Mouse (Mus musculus) hindbrain, embryonic 14.5 days (tissue): ENCODE measurements around the gene Sh3gl2. TPM values are rescaled to one million over a fixed set of nuclear protein-coding genes. Genes with fewer than 3 reads are reported as not detected.

Experiments used
- ATAC-seq: fragments of 200-750 bp; cut with Nextera tagmentation; 2 replicates; pipeline ENCODE4 v1.8.0; 2017; ENCODE audit warnings: moderate number of reproducible peaks, mild to moderate bottlenecking, moderate TSS enrichment, moderate library complexity; ENCODE audit not compliant: low FRiP score
- DNase-seq: peaks from one replicate; pipeline ENCODE4 v3.0.0-alpha.2; 2015; ENCODE audit warnings: low spot score
- H3K27ac ChIP-seq: fragments of 300-500 bp; sonication (generic); 2 replicates; pipeline ENCODE4 v1.5.1; 2014; ENCODE audit warnings: mild to moderate bottlenecking, moderate library complexity
- H3K27me3 ChIP-seq: fragments of 300-500 bp; sonication (generic); 2 replicates; pipeline ENCODE4 v1.6.1; 2014; ENCODE audit warnings: mild to moderate bottlenecking, low read length, mixed read lengths; ENCODE audit not compliant: control insufficient read depth, insufficient read depth
- H3K36me3 ChIP-seq: fragments of 300-500 bp; sonication (generic); replicated peaks from 2 replicates; pipeline ENCODE4 v1.6.1; 2014; ENCODE audit not compliant: control insufficient read depth, insufficient read depth
- H3K4me1 ChIP-seq: fragments of 300-500 bp; sonication (generic); replicated peaks from 2 replicates; pipeline ENCODE4 v1.6.1; 2014; ENCODE audit warnings: antibody characterized with exemption, low read length, mixed read lengths; ENCODE audit not compliant: control insufficient read depth, insufficient read depth
- H3K4me2 ChIP-seq: fragments of 300-500 bp; sonication (generic); replicated peaks from 2 replicates; pipeline ENCODE4 v1.6.1; 2014; ENCODE audit warnings: mild to moderate bottlenecking, moderate library complexity
- H3K4me3 ChIP-seq: fragments of 300-500 bp; sonication (generic); replicated peaks from 2 replicates; pipeline ENCODE4 v1.5.1; 2014; ENCODE audit warnings: mild to moderate bottlenecking, low read length
- H3K9ac ChIP-seq: fragments of 300-500 bp; sonication (generic); 2 replicates; pipeline ENCODE4 v1.6.1; 2014
- H3K9me3 ChIP-seq: fragments of 300-500 bp; sonication (generic); 2 replicates; pipeline ENCODE4 v1.6.1; 2016; ENCODE audit warnings: low read length; ENCODE audit not compliant: control insufficient read depth
- WGBS: fragments of 180-500 bp; shearing (Covaris S2); extraction: QIAGEN DNeasy Blood & Tissue Kit; methylation state at CpG from one replicate; pipeline ENCODE4 v1.1.7; 2014; 5-methylcytosine and 5-hydroxymethylcytosine counted together
- polyA plus RNA-seq: library from polyadenylated mRNA; unstranded; fragments of >200 nt; fragmentation: Nextera tagmentation; extraction: Ambion mirVana; gene quantifications from 2 replicates; pipeline ENCODE4 v1.2.1, GENCODE M21; 2014

Gene Sh3gl2
- 97.4 and 119 TPM in 2 replicates for polyA plus RNA-seq

DNA sequence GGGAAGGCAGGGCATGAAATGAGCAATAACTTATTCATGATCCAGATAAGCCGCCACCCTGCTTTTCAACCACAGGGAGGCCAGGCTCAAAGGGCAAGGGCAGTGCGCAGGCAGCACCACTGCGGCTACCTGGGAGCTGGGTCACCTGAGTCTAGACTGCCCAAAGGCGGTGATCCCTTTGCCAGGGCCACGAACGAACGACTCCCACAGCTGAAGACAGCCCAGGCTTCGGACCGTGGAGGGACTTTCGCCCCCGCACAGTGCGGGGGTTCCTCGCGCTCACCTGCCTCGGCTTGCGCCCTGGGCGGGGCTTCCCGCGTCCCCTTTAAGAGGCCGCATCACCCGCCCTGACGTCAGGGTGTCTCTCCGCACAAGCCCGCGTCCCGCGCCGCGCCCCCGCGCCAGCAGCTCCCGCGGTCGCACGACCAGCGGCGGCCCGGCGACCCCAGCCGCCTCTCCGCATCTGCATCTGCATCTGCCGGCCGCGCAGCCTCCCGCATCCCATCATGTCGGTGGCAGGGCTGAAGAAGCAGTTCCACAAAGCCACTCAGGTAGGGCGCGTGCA lies at the start of gene Sh3gl2:
Gene Sh3gl2 (plus strand): TSS at position 56 of the 565 bp plus-strand sequence.
- peaks cover 8% of the 10 kb centered on the region; the same call in 1 of the 2 replicates for H3K4me1 ChIP-seq
- peaks cover 12% of the 10 kb centered on the region for H3K27me3 ChIP-seq
- peak within 1 kb of the TSS; percentile 91 for H3K27ac ChIP-seq
- H3K4me2 ChIP-seq = peak within 1 kb of the TSS; percentile 70
- peak within 1 kb of the TSS; percentile 90 for H3K9ac ChIP-seq
- no peaks in the 10 kb centered on the region for H3K36me3 ChIP-seq
- DNase-seq (peak; percentile 80), ATAC-seq (peak; percentile 93)
- no peaks in the 10 kb centered on the region for H3K9me3 ChIP-seq
- peak within 1 kb of the TSS; percentile 79 for H3K4me3 ChIP-seq
- under 1% methylated on average over 47 of the region's 48 CpGs for WGBS

DNA sequence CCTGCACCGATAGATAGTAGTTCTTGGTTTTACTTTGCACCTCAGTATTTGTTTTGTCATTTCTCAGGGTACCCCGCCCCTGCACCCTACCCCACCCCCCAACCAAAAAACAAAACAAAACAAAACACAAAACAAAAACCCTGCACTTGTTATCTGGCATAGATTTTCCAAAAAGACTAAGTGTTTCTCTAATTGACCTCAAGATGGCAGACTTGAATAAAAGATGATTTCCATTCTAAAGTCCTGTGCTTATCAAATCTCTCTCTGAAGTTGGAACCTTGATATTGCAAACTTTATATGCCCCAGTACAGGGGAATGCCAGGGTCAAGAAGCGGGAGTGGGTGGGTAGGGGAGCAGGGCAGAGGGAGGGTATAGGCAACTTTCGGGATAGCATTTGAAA lies 43.8 kb upstream of the Sh3gl2 start:
- DNase-seq (peak; percentile 73), ATAC-seq (no peak; the same call in 1 of the 2 replicates)
- no peak overlapping the region for H3K4me3 ChIP-seq
- H3K9me3 ChIP-seq = no peaks in the 10 kb centered on the region
- H3K27ac ChIP-seq = no peak overlapping the region
- H3K4me2 ChIP-seq = no peak overlapping the region
- 63% methylated on average over 4 of the region's 4 CpGs for WGBS
- H3K36me3 ChIP-seq = no peaks in the 10 kb centered on the region
- H3K9ac ChIP-seq = no peak overlapping the region
- H3K4me1 ChIP-seq = no peaks in the 10 kb centered on the region
- no peaks in the 10 kb centered on the region for H3K27me3 ChIP-seq

DNA sequence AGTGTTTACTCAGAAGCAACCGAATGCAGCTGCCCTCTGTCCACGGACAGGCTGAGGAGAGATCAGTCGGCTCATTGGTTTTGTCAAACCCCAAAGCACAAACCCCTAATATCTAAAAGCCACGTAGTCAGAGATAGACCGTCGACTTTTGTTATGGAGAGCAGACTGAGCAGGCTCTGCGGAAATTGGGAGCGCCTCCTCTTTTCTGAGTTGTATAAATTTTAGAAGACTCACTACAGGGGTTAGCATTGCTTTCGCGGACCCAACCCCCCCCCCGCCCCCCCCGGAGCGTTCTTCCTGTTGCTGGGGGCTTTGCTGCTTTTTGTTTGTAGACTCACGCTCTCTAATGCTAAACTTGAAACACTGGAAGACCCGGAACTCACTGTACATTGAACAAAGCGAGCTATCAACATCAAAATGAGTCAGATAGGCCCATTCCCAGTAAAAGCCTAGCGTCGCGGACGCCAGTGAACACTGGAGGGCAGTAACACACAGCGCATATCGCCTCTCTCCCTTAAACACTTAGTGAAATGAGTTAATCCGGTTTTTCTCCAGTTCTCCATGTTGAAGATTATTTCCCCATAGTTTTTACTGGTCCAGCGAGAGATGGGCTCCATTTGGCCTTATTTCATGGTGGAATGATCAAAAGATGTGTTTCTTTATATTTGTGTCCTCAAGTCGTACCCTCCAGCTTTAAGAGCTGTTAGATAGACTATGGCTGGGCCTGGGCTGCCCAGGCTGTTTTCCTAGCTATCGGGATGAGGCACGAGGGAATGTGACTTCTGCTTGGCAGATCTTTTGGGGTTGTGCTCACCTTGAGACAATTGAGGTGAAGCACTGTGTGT lies 42.2 kb upstream of the Sh3gl2 start:
- Histone ChIP-seq H3K9me3 (no peaks in the 10 kb centered on the region), H3K4me1 (no peaks in the 10 kb centered on the region), H3K36me3 (no peaks in the 10 kb centered on the region), H3K27ac (no peak overlapping the region), H3K27me3 (no peaks in the 10 kb centered on the region), H3K4me2 (peak overlapping the region; percentile 32), H3K9ac (no peak overlapping the region), H3K4me3 (no peak overlapping the region)
- peak; percentile 91 for DNase-seq
- WGBS = 21% methylated on average over 27 of the region's 27 CpGs
- peak; percentile 92 for ATAC-seq

DNA sequence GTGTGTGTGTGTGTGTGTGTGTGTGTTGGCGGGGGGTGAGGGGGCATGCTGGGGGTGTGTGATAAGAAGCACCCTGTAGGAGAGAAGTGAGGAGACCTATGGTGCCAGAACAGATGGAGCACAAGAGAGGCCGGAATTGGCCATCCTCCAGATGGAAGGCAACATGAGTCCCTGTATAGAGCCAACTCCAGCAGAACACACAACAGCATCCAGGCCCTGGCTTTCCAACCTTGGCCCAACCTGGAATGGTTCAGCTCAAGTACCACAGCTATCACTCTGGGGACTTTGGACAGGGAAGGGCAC lies 41.7 kb upstream of the Sh3gl2 start:
- H3K27me3 ChIP-seq = no peaks in the 10 kb centered on the region
- H3K36me3 ChIP-seq = no peaks in the 10 kb centered on the region
- no peak overlapping the region for H3K9ac ChIP-seq
- no peak overlapping the region for H3K4me3 ChIP-seq
- H3K9me3 ChIP-seq = no peaks in the 10 kb centered on the region
- H3K4me1 ChIP-seq = no peaks in the 10 kb centered on the region
- no peak overlapping the region for H3K4me2 ChIP-seq
- 0 out of 2 replicates have a peak, but pooled peaks have one; percentile 32 for ATAC-seq
- WGBS = 89% methylated on average over 2 of the region's 2 CpGs
- H3K27ac ChIP-seq = no peak overlapping the region
- DNase-seq = no peak

DNA sequence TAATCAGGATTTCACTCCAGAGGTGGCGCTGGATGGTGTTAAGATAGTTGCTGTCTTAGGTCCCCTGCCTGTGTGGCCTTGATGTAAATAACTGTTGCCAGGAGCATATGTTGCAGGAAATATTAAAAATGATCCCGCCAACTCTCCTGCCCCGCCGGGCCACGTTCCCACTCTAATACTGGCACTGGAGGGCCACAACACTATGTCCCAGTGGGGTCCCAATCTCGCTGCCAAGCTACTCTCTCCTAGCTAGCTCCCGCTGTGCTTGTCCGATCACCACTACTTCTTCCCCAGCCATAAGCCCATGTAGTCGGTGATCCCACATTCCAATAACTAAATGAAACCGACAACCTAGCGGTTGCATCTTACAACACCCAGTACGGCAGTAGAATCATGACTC lies 36.9 kb upstream of the Sh3gl2 start:
- Histone ChIP-seq H3K4me2 (no peak overlapping the region), H3K4me3 (no peak overlapping the region), H3K9me3 (no peaks in the 10 kb centered on the region), H3K27ac (no peak overlapping the region), H3K9ac (no peak overlapping the region), H3K36me3 (no peaks in the 10 kb centered on the region), H3K27me3 (no peaks in the 10 kb centered on the region), H3K4me1 (no peaks in the 10 kb centered on the region)
- DNase-seq (no peak), ATAC-seq (no peak)
- WGBS = 93% methylated on average over 12 of the region's 12 CpGs

DNA sequence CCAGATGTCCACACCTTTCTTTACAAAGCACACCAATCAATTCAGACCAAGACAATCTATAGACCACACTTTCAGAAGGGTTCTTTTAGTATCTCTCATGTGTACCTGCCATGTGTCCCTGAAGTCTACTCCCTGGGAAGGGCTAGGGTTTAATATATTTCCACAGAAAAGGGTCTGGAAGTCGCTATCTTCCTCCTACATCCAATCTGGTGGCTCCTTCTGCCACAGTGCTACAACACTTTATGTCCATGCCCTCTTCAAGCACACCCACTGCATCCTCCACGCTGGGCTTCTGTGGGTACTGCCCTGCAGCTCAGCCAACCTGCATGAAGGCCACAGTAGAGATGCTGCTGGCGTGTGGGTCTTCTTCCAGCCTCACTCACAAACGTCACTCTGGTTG lies 29.5 kb upstream of the Sh3gl2 start:
- Histone ChIP-seq H3K4me1 (no peaks in the 10 kb centered on the region), H3K27ac (no peak overlapping the region), H3K9me3 (no peaks in the 10 kb centered on the region), H3K9ac (no peak overlapping the region), H3K36me3 (no peaks in the 10 kb centered on the region), H3K4me3 (no peak overlapping the region), H3K4me2 (no peak overlapping the region), H3K27me3 (no peaks in the 10 kb centered on the region)
- 86% methylated on average over 4 of the region's 4 CpGs for WGBS
- DNase-seq = no peak
- ATAC-seq = no peak

DNA sequence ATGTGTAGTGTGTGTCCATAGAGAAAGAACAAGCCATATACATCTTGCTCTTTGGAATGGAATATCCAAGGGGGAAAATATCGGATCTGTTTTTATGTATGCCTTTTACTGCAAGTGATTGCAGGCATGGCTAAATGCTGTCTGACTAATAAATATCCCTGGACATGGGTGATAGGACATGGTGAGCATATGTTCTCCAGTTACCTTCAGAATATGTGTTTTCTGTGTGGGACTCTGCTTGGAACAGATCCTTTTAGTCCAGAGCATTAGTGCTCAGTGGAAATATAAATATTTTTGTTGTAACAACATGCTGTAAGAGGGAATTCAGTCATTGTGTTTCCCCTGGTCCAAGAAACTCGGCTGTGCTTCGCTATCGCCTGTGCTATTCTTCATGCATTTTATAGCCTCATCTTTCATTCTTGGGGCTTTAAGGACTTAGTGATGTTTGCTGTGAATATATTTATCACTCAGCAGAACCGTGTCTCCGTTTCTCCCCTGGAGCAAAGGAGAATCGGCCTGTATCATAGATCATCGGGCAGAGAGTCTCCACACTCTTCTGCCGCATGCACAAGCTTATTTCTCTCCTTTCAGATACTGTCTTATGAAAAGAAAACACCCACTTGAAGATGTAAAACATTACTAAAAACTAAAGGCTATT lies 26.4 kb upstream of the Sh3gl2 start:
- Histone ChIP-seq H3K27ac (no peak overlapping the region), H3K9me3 (no peaks in the 10 kb centered on the region), H3K4me3 (no peak overlapping the region), H3K36me3 (no peaks in the 10 kb centered on the region), H3K4me1 (no peaks in the 10 kb centered on the region), H3K27me3 (no peaks in the 10 kb centered on the region), H3K4me2 (no peak overlapping the region), H3K9ac (no peak overlapping the region)
- ATAC-seq (no peak), DNase-seq (no peak)
- 82% methylated on average over 9 of the region's 9 CpGs for WGBS

DNA sequence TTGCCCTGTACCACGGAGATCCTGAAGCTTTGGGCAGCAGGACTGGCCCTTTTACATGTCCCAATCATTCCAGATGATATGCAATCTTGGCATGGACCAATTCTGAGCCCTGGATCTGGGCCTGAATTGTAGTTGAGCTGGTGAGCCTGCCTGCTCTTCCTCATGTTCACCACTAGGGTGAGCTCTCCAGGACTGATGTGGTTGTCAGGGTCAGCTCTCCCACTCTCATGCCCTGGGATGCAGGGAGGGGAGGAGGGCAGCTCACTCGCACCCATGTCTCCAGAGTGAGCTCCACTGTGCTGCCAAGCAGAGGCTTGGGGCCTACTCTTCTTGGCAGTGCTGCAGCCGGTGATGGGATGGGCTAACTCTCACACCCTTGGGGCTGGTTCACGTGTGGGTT lies 18.9 kb upstream of the Sh3gl2 start:
- WGBS = 57% methylated on average over 4 of the region's 4 CpGs
- no peak overlapping the region for H3K9ac ChIP-seq
- no peaks in the 10 kb centered on the region for H3K36me3 ChIP-seq
- H3K4me1 ChIP-seq = no peaks in the 10 kb centered on the region
- H3K4me3 ChIP-seq = no peak overlapping the region
- H3K27ac ChIP-seq = no peak overlapping the region
- H3K4me2 ChIP-seq = no peak overlapping the region
- no peak for ATAC-seq
- no peaks in the 10 kb centered on the region for H3K9me3 ChIP-seq
- DNase-seq = no peak
- no peaks in the 10 kb centered on the region for H3K27me3 ChIP-seq

DNA sequence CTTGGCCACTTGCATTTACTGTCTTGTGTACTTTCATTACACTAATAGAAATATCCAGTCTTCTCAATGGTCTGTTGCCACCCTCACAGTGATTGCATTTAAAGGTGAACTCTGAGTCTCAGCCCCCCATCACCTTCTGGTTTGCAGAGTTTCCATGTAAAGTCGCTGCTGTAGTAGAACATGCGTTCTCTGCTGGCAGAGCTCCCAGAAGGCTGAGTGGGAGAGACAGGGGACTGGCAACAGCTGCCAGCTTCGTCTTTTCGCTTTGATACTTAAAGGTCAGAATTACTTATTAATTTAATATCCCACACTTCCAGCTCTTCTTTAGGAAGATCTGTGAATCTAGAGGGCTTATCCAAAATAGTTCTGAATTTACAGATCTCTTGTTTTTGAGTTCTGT lies 8.7 kb upstream of the Sh3gl2 start:
- no peak for DNase-seq

More for the DNA sequence above, 8.7 kb upstream of the Sh3gl2 start:
- no peak overlapping the region for H3K4me3 ChIP-seq
- no peaks in the 10 kb centered on the region for H3K36me3 ChIP-seq
- no peaks in the 10 kb centered on the region for H3K4me1 ChIP-seq
- H3K9me3 ChIP-seq = no peaks in the 10 kb centered on the region
- 69% methylated on average over 4 of the region's 4 CpGs for WGBS
- no peak overlapping the region for H3K9ac ChIP-seq
- H3K27me3 ChIP-seq = no peaks in the 10 kb centered on the region
- ATAC-seq = no peak
- H3K4me2 ChIP-seq = no peak overlapping the region
- no peak overlapping the region for H3K27ac ChIP-seq
